Mouse (Mus musculus): ENCODE measurements at regions not wholly inside any gene's neighbourhood (a gene's known extent, or its start where the extent isn't known, plus 50 kb on each side); places are given as distances from the start of the nearest gene placed in this dataset.
A peak's percentile ranks its signal among the peaks of the same experiment; 100 is the strongest.
"Not testable (repeated sequence)": the region's sequence is repeated elsewhere in the genome, so short reads cannot be mapped to it uniquely, and the experiment has no call there.

GRCm38 (mm10) chr1:193516395-193516794, 146.3 kb upstream of the Camk1g start:
- DNase-seq: no peak

DNA sequence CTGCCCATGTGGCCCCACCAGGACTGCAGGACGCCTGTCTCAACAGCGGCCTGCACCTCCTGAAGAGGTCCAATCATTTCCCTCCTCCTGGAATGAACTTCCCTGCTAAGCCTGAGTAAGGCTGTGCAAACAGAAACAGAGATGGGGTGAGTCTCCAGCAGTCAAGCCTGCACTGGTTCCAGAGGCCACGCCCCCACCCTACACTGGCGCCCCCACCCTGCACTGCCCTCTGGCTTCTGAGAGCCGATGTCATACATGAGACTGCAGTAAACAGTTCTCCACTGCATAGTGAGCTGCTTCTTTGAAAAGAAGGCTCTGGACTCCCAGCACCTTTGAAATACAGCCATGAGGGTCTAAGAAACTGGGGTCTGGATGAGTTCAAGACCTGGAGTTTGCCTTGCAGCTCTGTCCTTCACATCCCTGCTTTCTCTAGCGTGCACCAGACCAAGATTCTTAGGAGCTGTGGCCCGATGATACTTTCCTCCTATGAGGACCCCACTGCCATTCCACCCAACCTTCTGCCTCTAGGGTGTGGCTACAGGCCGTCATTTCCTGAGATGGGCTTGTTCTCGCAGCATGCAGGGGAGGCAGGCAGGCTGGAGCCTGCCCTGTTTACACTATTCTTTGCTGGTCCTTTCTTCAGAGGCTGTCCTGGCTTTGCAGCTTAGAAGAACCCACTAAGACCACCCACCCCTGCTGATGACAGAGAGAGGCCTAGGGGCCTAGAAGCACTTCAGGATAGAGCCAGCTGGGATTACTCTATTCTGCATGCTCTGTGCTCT, 144.0 kb upstream of the Camk1g start:
- no peak for DNase-seq

GRCm38 (mm10) chr1:193510066-193510793, 140.1 kb upstream of the Camk1g start:
- DNase-seq: no peak

- no peak for DNase-seq
Measured at GRCm38 (mm10) chr1:193508271-193508670, 138.2 kb upstream of the Camk1g start.

DNA sequence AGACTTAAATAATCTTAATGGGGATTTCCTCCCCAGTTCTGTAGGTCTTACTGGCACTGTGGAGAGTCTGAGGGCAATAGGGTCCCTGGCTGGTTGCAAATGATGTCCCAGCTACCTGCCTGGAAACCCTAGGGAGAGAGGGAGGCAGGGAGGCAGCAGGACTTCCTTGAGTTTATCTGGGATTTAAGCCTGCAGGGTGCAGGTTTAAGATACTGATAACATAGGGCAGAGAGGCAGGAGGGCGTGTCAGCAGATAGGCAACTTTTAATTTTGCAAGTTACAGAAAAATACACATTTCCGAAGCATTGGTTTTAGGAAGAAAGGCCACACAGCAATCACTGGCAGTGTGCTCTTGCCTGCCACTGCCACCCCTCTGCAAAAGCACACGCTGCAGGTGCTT, 136.9 kb upstream of the Camk1g start:
- no peak for DNase-seq

DNA sequence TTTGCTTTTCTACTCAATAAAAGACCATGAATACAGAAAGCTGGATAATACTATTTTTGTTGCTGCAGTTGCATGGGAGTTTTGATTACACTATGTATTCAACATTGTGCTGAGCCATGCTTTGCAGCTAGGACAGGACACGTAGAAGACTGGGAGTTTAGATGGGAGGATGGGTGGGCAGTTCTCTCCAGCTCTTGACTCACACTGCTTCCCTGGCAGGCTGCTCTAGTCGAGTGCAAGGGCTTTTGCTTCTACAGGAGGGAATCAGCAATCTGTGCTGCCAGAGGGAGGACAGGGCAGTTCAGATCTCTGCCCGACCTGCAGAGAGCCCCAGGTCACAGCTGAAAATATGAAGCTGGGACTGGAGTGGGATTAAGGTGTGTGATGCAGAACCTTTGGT, 135.3 kb upstream of the Camk1g start:
- no peak for DNase-seq

DNA sequence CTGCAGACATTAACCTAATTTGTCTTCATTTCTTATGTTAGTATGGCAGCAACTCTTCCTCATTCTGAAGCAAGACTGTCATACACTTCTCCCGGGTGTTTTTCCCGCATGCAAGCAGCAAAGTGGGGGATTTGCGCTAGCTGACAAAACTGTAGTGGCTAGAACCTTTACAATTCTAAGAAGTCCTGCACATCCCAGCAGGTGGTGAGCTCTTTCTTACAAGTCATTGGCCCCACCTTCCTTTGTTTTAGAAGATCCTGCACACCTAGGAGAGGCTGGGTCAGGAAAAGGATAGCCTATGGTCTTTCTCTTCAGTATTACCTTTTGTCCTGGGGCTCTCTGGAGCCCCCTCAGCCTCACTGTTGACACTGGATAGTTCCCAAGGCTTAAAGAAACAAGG, 134.5 kb upstream of the Camk1g start:
- DNase-seq: no peak

DNA sequence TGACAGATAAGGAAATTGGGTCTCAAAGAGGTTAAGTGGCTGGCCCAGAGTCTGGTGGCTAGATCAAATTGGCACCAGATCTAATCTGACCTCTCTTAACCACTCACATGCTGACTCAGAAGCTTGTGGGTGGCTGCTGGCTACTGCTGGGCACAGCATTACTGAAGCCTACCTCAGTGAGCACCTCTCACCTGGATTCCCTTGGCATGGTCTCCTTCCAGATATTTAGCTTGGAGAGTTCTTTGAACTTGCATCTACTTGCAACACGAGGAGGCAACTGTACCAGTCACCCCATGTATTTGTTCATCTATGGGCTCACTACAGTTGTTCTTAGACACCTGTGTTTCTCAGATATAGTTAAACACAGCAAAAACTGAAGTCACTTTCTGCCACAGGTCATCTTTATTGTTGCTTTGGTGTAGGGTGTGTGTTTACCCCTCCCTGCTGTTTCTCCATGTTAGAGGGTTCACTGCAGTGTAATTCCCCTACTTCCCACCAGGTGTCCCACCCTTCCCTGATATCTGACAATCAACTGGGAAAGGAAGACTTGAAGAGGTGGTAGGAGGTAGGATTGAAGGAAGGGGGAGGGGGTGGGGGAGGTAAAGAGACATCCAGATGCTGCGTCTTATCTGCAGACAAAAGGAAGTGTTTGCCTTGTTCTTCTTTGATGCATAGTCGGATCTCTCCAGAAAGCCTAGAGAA, 133.7 kb upstream of the Camk1g start:
- DNase-seq: peak; percentile 36 to 48

- no peak for DNase-seq
Measured at GRCm38 (mm10) chr1:193496265-193497183, 126.4 kb upstream of the Camk1g start.

- DNase-seq: no peak
Measured at GRCm38 (mm10) chr1:193488039-193488438, 117.9 kb upstream of the Camk1g start.

- DNase-seq: not testable (repeated sequence)
Measured at GRCm38 (mm10) chr1:193486668-193487067, 116.6 kb upstream of the Camk1g start.

- DNase-seq: no peak
Measured at GRCm38 (mm10) chr1:193484977-193485376, 114.9 kb upstream of the Camk1g start.

GRCm38 (mm10) chr1:193477298-193477697, 107.2 kb upstream of the Camk1g start:
- DNase-seq: no peak

DNA sequence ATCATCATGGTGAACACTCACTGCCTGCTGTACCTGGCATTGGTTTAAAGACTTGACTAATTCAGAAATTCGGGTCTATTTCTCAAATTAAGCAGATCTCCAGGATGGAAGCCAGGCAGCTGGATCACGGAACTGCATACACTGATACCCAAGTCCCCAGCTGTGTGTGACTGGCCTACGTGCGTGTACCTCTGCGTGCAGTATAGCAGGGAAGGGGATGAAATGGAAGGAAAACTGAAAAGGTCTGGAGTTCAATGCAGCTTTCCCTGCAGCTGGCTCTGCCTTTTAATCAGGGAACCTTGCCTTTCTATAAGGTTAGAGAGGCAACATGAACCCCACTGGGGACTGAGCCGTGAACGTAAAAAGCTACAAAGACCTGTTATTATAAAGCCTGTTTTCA, 106.7 kb upstream of the Camk1g start:
- DNase-seq: no peak

DNA sequence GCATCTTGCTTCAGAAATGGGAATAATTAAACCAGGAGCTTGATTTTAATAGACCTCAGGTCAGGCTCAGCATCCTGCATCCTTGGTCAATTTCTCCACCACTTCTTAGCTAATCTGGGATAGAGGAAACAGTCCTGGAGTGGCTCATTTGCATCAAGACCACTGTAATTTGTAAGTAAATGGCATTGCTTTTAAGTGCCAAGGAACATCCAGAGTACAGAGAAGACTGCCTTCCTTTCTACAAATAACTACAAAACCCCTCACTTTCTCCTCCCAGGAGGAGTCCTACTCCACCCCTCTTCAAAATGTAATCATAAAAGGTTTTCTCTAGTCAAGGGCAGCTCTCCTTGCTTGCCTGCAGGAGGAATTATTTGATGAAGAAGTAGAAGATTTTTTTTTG, 96.2 kb upstream of the Camk1g start:
- DNase-seq: no peak

- DNase-seq: no peak
Measured at GRCm38 (mm10) chr1:193459735-193460134, 89.6 kb upstream of the Camk1g start.

DNA sequence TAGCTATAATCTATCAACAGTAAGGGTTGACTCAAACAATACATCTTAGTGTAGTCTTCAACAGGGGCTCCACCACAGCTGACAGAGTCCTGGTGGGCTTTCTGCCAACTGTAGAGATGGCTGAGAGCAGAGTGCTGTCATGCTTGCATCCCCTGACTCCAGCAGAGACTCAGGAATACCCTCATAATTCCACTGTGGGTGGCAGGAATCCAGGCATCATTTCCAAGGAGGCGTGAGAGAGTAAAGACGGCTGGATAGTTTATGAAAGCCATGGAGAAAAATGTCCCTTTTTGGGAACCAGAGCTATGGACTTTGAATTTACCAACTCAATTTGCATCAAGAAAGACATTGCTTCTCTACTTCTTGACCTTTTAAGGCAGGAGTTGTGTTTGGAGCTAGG, 87.8 kb upstream of the Camk1g start:
- no peak for DNase-seq

GRCm38 (mm10) chr1:193453654-193454053, 83.6 kb upstream of the Camk1g start:
- no peak for DNase-seq

DNA sequence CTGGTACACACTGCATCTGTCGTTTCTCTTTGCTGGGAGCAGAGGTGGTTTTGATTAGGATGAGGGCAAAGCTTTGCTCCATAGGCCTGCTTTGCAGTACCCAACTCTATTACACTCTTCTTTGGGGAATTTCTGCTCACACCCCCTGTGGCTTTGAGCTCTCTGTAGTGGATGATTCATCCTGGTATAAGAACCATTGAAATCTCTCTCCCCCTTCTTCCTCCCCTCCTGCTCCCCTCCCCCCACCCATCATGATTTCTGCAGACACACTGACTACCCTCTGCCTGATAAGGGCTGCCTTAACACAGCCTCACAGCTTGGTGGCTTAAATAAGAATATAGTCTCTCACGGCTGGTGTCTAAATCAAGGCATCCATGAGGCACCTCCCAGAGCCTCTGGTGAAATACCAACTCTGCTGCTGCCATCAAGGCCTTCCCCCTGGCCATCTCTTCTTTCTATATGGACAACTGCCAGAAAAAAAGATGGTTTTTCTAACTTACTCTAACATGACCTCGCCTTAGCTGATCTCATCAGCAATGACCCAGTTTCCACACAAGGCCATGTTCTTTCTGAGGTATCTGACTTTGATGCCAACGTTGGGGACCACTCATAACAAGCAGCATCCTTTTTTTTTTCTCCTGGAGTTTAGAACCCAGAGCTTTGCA, 81.5 kb upstream of the Camk1g start:
- DNase-seq: no peak

GRCm38 (mm10) chr1:193450814-193451213, 80.7 kb upstream of the Camk1g start:
- no peak for DNase-seq

GRCm38 (mm10) chr1:193450201-193450600, 80.1 kb upstream of the Camk1g start:
- no peak for DNase-seq

All from cerebellum, postnatal 36 days (tissue).